Mouse (Mus musculus) forebrain, embryonic 14.5 days (tissue): ENCODE results near the gene Copz1. TPM values are rescaled to one million over a fixed set of nuclear protein-coding genes. Genes with fewer than 3 reads are reported as not detected.

Experiments used
- ATAC-seq: fragments of 200-750 bp; cut with Nextera tagmentation; 2 replicates; pipeline ENCODE4 v1.8.0; 2017; ENCODE audit warnings: mild to moderate bottlenecking, moderate library complexity
- DNase-seq: peaks from one replicate; pipeline ENCODE4 v3.0.0-alpha.2; 2015; ENCODE audit warnings: low spot score
- H3K27ac ChIP-seq: fragments of 300-500 bp; sonication (generic); 2 replicates; pipeline ENCODE4 v1.5.1; 2014; ENCODE audit warnings: low read depth, mild to moderate bottlenecking, control low read depth, low read length, moderate library complexity
- H3K27me3 ChIP-seq: fragments of 300-500 bp; sonication (generic); replicated peaks from 2 replicates; pipeline ENCODE4 v1.6.1; 2014; ENCODE audit warnings: low read length, control low read depth, mixed read lengths; ENCODE audit not compliant: control insufficient read depth, insufficient read depth
- H3K36me3 ChIP-seq: fragments of 300-500 bp; sonication (generic); 2 replicates; pipeline ENCODE4 v1.6.1; 2014; ENCODE audit warnings: low read length, control low read depth; ENCODE audit not compliant: control insufficient read depth, insufficient read depth
- H3K4me1 ChIP-seq: fragments of 300-500 bp; sonication (generic); 2 replicates; pipeline ENCODE4 v1.6.1; 2014; ENCODE audit warnings: antibody characterized with exemption, low read length, control low read depth; ENCODE audit not compliant: control insufficient read depth, insufficient read depth
- H3K4me2 ChIP-seq: fragments of 300-500 bp; sonication (generic); 2 replicates; pipeline ENCODE4 v1.6.1; 2014; ENCODE audit warnings: mild to moderate bottlenecking, control low read depth, low read length
- H3K4me3 ChIP-seq: fragments of 300-500 bp; sonication (generic); 2 replicates; pipeline ENCODE4 v1.5.1; 2014; ENCODE audit warnings: low read depth, low read length, control low read depth
- H3K9ac ChIP-seq: fragments of 300-500 bp; sonication (generic); 2 replicates; pipeline ENCODE4 v1.6.1; 2014; ENCODE audit warnings: mild to moderate bottlenecking, low read length, control low read depth, moderate library complexity
- H3K9me3 ChIP-seq: fragments of 300-500 bp; sonication (generic); replicated peaks from 2 replicates; pipeline ENCODE4 v1.6.1; 2016; ENCODE audit warnings: low read length, control low read depth, mixed read lengths; ENCODE audit not compliant: control insufficient read depth
- WGBS: fragments of 180-500 bp; shearing (Covaris S2); extraction: QIAGEN DNeasy Blood & Tissue Kit; methylation state at CpG from one replicate; pipeline ENCODE4 v1.1.7; 2014; 5-methylcytosine and 5-hydroxymethylcytosine counted together
- polyA plus RNA-seq: library from polyadenylated mRNA; unstranded; fragments of >200 nt; fragmentation: Nextera tagmentation; extraction: Ambion mirVana; gene quantifications from 2 replicates; pipeline ENCODE4 v1.2.1, GENCODE M21; 2014

Copz1 gene
- polyA plus RNA-seq, 1 experiment from 2014 or later, result 271 TPM

DNA sequence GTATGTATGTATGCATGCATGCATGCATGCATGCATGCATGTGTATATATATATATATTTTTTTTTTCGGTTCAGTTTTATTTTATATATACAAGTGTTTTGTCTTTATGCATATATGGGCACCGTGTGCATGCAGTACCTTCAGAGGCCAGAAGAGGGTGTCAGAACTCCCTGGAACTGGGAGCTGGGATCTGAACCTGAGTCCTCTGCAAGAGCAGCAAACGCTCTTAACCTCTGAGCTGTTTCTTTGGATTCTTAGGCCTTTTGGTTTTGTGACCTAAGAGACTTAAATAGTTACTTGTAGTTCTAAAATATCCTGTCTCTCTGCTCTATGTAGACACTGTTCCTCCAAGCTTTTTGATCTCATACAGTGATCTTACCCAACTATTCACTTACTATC, 11.6 kb downstream of the Copz1 start:
- Histone ChIP-seq H3K4me1 (peaks cover 12% of the 10 kb centered on the region), H3K36me3 (peaks cover 1% of the 10 kb centered on the region; the same call in 1 of the 2 replicates), H3K9me3 (no peaks in the 10 kb centered on the region), H3K4me3 (no peak overlapping the region), H3K9ac (no peak overlapping the region), H3K4me2 (no peak overlapping the region), H3K27me3 (no peaks in the 10 kb centered on the region), H3K27ac (no peak overlapping the region)
- ATAC-seq (no peak), DNase-seq (peak; percentile 60)
- 44% methylated on average over 3 of the region's 3 CpGs for WGBS

DNA sequence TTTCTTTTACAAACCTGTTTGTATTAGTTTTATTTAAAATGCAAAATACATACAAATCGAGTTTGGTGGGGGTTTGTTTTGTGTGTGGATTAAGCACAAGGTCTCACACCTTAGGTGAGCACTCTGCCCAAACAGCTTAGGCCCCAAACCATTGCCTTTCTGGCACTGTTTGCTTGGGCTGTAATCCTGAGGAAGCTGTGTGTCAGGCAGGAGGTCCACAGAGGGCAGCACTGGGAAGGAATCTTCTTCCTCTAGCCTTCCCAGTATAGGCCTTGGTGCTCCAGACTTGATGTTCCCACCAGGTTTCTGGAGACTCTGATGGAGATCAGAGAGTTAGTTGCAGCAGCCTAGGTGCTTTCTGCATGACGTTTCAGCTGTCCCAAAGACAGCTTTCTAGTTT, 12.1 kb downstream of the Copz1 start:
- H3K27me3 ChIP-seq, result no peaks in the 10 kb centered on the region
- ATAC-seq (0 out of 2 replicates have a peak, but pooled peaks have one; percentile 32), DNase-seq (no peak)
- H3K4me3 ChIP-seq, result no peak overlapping the region
- peaks cover 14% of the 10 kb centered on the region for H3K4me1 ChIP-seq
- no peak overlapping the region for H3K4me2 ChIP-seq
- H3K9ac ChIP-seq, result peak overlapping the region; percentile 3; the same call in 1 of the 2 replicates
- 51% methylated on average over 2 of the region's 2 CpGs for whole genome bisulfite sequencing
- H3K9me3 ChIP-seq, result no peaks in the 10 kb centered on the region
- peaks cover 7% of the 10 kb centered on the region; the same call in 1 of the 2 replicates for H3K36me3 ChIP-seq
- H3K27ac ChIP-seq, result peak overlapping the region; percentile 81; the same call in 1 of the 2 replicates

DNA sequence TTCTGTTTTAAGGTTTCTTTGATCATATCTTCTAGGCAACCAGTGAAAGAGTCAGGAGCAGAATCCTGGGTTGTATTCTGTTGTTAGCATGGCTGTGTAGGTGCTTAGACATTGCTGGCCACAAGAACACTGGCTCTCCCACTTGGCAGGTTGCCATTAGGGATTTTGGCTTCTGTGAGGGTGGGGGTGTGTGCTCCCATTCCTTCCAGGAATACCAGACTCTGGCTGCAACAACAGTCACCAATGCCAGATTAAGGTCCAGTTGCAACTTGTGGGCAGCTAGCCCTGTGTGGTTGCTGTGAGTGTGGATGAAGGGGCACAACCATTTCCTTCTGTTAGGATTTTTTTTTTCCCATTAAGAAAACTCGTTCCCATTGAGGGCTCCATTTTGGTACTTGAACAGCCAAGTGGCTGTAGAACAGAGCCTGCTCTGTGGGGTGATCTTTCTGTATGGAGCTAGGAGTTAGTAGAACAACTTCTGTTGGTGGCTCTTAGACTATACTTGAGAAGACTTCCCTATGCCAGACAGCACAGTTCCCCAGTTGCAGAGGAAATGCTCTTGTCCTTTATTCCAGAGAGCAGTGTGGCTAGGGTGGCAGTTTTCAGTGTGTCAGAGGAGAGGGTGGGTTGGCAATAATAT, 13.4 kb downstream of the Copz1 start:
- DNase-seq (peak; percentile 79), ATAC-seq (peak; percentile 58)
- Histone ChIP-seq H3K4me1 (peaks cover 15% of the 10 kb centered on the region), H3K4me2 (no peak overlapping the region), H3K27ac (peak overlapping the region; percentile 81), H3K4me3 (no peak overlapping the region), H3K9me3 (no peaks in the 10 kb centered on the region), H3K27me3 (no peaks in the 10 kb centered on the region), H3K9ac (no peak overlapping the region; the same call in 1 of the 2 replicates), H3K36me3 (peaks cover 10% of the 10 kb centered on the region)
- WGBS, result 30% methylated on average over 1 of the region's 1 CpGs

DNA sequence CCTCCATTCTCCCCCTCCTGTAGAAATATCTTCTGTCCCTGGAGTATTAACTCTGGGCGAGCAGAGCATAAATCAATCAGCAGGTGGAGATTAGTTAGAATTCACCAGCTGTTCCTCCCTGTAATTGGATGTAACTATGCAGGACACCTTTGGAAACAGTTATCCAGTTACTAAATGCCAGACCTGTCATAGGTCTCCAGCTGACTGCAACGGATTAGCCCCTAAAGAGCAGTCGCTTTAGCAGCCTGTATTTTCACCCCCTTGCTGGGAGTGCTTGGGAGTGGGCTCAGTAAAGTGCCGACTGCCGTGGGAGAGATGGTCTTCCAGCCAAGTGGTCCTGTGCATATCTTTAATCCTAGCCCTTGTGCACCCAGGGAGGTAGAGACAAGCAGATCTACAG, 17.1 kb downstream of the Copz1 start:
- Histone ChIP-seq H3K4me1 (peaks cover 15% of the 10 kb centered on the region), H3K9ac (no peak overlapping the region), H3K9me3 (no peaks in the 10 kb centered on the region), H3K4me2 (no peak overlapping the region), H3K27ac (no peak overlapping the region), H3K4me3 (no peak overlapping the region), H3K27me3 (no peaks in the 10 kb centered on the region), H3K36me3 (peaks cover 39% of the 10 kb centered on the region)
- DNase-seq (no peak), ATAC-seq (no peak)
- 37% methylated on average over 5 of the region's 5 CpGs for WGBS

DNA sequence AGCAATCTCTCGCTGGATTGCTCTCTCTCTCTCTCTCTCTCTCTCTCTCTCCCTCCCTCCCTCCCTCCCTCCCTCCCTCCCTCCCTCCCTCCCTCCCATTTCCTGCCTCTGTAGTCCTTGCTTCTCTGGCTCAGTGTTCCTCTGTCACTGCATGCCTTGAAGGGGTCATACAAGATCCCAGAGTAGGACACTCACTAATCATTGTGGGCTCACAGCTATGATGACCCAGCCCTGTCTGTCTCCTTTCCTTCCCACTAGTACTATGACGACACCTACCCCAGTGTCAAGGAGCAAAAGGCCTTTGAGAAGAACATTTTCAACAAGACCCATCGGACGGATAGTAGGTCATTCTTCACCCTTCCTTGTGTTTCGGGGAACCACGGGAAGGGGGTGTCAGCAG, 17.9 kb downstream of the Copz1 start:
- H3K36me3 ChIP-seq, result peaks cover 44% of the 10 kb centered on the region

DNA sequence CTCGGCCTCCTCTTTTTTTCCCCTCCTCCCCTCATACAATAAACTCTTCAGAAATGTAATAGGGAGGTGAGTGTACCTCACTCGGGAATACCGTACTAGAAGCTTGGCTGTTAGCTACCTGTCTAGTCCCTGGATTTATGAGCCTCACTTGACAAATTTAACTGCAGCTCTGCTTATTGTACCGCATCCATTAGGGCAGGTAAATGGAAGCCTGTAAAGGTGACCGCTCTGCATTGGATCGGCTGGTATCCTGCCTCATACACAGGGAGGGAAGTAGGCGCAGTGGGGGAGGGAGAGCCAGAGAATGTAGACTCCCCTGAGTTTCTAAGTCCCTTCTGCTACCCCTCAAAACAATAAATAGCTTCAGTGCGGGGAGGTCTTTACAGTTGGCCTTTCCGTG, 18.3 kb downstream of the Copz1 start:
- Histone ChIP-seq H3K27me3 (no peaks in the 10 kb centered on the region), H3K4me2 (no peak overlapping the region), H3K4me1 (peaks cover 7% of the 10 kb centered on the region; the same call in 1 of the 2 replicates), H3K27ac (no peak overlapping the region), H3K9me3 (no peaks in the 10 kb centered on the region), H3K9ac (no peak overlapping the region), H3K36me3 (peaks cover 48% of the 10 kb centered on the region), H3K4me3 (no peak overlapping the region)
- ATAC-seq, result no peak
- no peak for DNase-seq
- WGBS, result 94% methylated on average over 9 of the region's 9 CpGs

More for the DNA sequence above, 17.9 kb downstream of the Copz1 start:
- Histone ChIP-seq H3K4me2 (no peak overlapping the region), H3K9me3 (no peaks in the 10 kb centered on the region), H3K9ac (no peak overlapping the region), H3K27me3 (no peaks in the 10 kb centered on the region), H3K4me3 (no peak overlapping the region), H3K27ac (no peak overlapping the region), H3K4me1 (peaks cover 7% of the 10 kb centered on the region)
- no peak for ATAC-seq
- 90% methylated on average over 6 of the region's 6 CpGs for WGBS
- DNase-seq, result no peak

DNA sequence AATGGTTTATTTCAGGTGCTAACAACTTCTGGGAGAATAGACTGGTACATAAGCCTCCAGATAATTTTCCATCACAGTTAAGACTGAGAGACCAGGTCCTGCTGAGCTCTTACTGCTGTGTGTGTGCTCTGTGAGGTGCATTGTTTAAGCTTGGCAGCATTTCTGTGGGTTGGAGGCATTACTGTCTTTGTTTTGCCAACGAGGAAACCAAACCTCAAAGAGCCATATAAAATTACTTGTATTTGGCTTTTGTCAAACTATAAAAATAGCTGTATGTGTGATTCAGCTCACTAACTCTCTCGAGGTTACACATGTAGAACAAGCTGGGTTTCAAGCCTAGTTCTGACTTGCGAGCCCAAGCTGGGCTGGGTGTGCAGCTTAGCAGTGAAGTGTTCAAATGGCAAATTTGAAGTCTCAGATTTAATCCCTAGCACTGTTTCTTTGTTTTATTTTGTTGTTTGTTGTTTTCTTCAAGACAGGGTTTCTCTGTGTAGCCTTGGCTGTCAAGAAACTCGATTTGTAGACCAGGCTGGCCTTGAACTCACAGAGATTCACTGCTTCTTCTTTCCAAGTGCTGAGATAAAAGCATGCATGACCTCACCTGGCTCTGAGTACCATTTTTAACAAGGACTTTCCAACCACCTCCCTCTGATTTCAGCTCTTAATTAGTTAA, 20.3 kb downstream of the Copz1 start:
- DNase-seq (no peak), ATAC-seq (no peak)
- Histone ChIP-seq H3K27me3 (no peaks in the 10 kb centered on the region), H3K36me3 (peaks cover 57% of the 10 kb centered on the region), H3K9ac (no peak overlapping the region), H3K9me3 (no peaks in the 10 kb centered on the region), H3K4me2 (no peak overlapping the region), H3K4me1 (peaks cover 20% of the 10 kb centered on the region), H3K27ac (no peak overlapping the region), H3K4me3 (no peak overlapping the region)
- WGBS, result 68% methylated on average over 4 of the region's 4 CpGs

DNA sequence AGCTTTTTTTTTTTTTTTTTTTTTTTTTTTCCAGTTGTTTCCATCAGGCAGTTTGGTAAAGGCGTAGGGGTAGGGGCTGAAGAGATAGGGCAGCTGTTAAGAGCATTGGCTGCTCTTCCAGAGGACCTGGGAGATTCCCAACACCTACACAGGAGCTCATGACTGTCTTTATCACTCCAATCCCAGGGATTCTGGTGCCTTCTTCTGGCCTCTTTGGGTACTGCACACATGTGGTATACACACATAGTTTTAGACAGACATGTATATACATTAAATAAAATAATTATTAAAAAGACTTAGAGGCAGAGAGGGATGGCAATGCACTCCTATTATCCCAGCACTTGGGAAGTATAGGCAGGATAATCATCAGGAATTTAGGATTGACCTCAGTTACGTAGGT, 20.9 kb downstream of the Copz1 start:
- Histone ChIP-seq H3K4me1 (peaks cover 26% of the 10 kb centered on the region), H3K4me2 (no peak overlapping the region), H3K9me3 (no peaks in the 10 kb centered on the region), H3K9ac (no peak overlapping the region), H3K36me3 (peaks cover 62% of the 10 kb centered on the region), H3K27ac (no peak overlapping the region), H3K4me3 (no peak overlapping the region), H3K27me3 (no peaks in the 10 kb centered on the region)
- DNase-seq (no peak), ATAC-seq (no peak)
- WGBS, result 97% methylated on average over 2 of the region's 2 CpGs

DNA sequence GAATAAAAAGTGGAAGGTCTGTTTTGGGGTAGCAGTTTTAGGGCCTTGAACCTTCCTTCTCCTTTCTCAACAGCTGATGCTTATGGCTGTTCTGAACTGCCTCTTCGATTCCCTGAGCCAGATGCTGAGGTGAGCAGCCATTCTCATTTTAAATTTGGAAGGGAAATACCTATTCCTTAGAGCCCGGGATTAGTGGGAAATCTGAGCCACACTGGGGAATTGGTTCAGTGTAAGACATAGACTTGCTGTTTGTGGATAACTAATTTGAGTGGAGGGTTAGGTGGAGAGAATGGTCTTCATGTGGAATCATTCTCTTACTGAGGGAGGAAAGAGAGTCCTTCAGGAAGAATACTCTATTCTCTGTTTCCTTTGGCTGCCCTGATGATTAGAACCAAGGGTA, 22.1 kb downstream of the Copz1 start:
- no peaks in the 10 kb centered on the region for H3K27me3 ChIP-seq
- no peak overlapping the region for H3K27ac ChIP-seq
- H3K4me1 ChIP-seq, result peaks cover 36% of the 10 kb centered on the region
- ATAC-seq (no peak), DNase-seq (no peak)
- no peaks in the 10 kb centered on the region for H3K9me3 ChIP-seq
- no peak overlapping the region for H3K4me2 ChIP-seq
- WGBS, result 88% methylated on average over 2 of the region's 2 CpGs
- no peak overlapping the region for H3K9ac ChIP-seq
- H3K4me3 ChIP-seq, result no peak overlapping the region
- peaks cover 56% of the 10 kb centered on the region for H3K36me3 ChIP-seq
